Mouse (Mus musculus): ENCODE results near the gene Cd86.
A peak's percentile ranks its signal among the peaks of the same experiment; 100 is the strongest.

Gene Cd86

GRCm38 (mm10) chr16:36596671-36597410 lies 69.0 kb downstream of the Cd86 start:
- DNase-seq, result no peak

GRCm38 (mm10) chr16:36589898-36590297 lies 76.0 kb downstream of the Cd86 start:
- no peak for DNase-seq

GRCm38 (mm10) chr16:36587971-36588370 lies 77.9 kb downstream of the Cd86 start:
- no peak for DNase-seq

GRCm38 (mm10) chr16:36582073-36582472 lies 83.8 kb downstream of the Cd86 start:
- DNase-seq, result no peak

GRCm38 (mm10) chr16:36571942-36572341 lies 93.9 kb downstream of the Cd86 start:
- no peak for DNase-seq

- peak; percentile 22 to 41 for DNase-seq
Measured at GRCm38 (mm10) chr16:36561386-36562338, 104.2 kb downstream of the Cd86 start, which contains the start of gene Casr. TSS of gene Casr (minus strand) at chr16:36562141.

- DNase-seq, result no peak
Measured at GRCm38 (mm10) chr16:36559573-36559972, 106.3 kb downstream of the Cd86 start.

GRCm38 (mm10) chr16:36555672-36556165 lies 110.2 kb downstream of the Cd86 start:
- DNase-seq, result no peak
